9 mouse cellular contexts compared by ENCODE assay signal in genomic region chr13:81945741-81946140, GRCm38 (mm10).
DNase-seq lines count a peak whose midpoint lies in the region; ATAC-seq lines count a peak whose summit lies in the region.
"Had no signal": no experiment of that assay in that cellular context is flagged by ENCODE, and none has a peak within 500 bp of the region (broad histone marks: within the 10 kb centered on the region; RNA-seq: fewer than 3 reads in every experiment).

No protein-coding gene starts in this region.

- peak overlapping the region; percentile 80 for H3K27ac ChIP-seq in forebrain, embryonic 15.5 days (replicated peaks)
- no peak overlapping the region for H3K27ac ChIP-seq in midbrain, embryonic 10.5 days (replicated peaks)

- H3K4me2 ChIP-seq in forebrain, embryonic 15.5 days (replicated peaks), result peak overlapping the region; percentile 36

- peaks cover 17% of the 10 kb centered on the region for H3K4me1 ChIP-seq in forebrain, embryonic 15.5 days
- peaks cover 10% of the 10 kb centered on the region for H3K4me1 ChIP-seq in midbrain, embryonic 10.5 days

- peak overlapping the region; percentile 27 for H3K9ac ChIP-seq in forebrain, embryonic 15.5 days (replicated peaks)

- H3K9me3 ChIP-seq in forebrain, embryonic 15.5 days, result no peaks in the 10 kb centered on the region
- H3K9me3 ChIP-seq in midbrain, embryonic 10.5 days (replicated peaks), result no peaks in the 10 kb centered on the region

- no peaks in the 10 kb centered on the region for H3K36me3 ChIP-seq in forebrain, embryonic 15.5 days
- H3K36me3 ChIP-seq in midbrain, embryonic 10.5 days, result no peaks in the 10 kb centered on the region

- ATAC-seq in frontal cortex, adult (ENCODE audit: low TSS enrichment), result peak; percentile 35
- no peak; the same call in 1 of the 2 replicates for ATAC-seq in forebrain, embryonic 15.5 days (replicated peaks)

- peak overlapping the region; percentile 25 for H3K4me3 ChIP-seq in forebrain, embryonic 15.5 days
- H3K4me3 ChIP-seq in midbrain, embryonic 10.5 days, result peak overlapping the region; percentile 36
- H3K4me3 ChIP-seq: myocyte had no signal

- DNase-seq in frontal cortex, postnatal 14 days (ENCODE audit: low spot score in 2 of 2), result no peak
- peak; percentile 6 for DNase-seq in ZHBTc4 (ENCODE audit: low read depth, low spot score)
- peak; percentile 20 for DNase-seq in midbrain, embryonic 10.5 days (ENCODE audit: low spot score)
- DNase-seq in thymus, postnatal 25 days, result no peak
- DNase-seq in spleen, postnatal 14 days (ENCODE audit: low spot score in 2 of 2), result no peak
- no peak for DNase-seq in ovary, postnatal 14 days (ENCODE audit: low spot score)

- no peaks in the 10 kb centered on the region for H3K27me3 ChIP-seq in forebrain, embryonic 15.5 days
- 0 out of 2 replicates have a peak, but pooled peaks cover 3% of the 10 kb centered on the region for H3K27me3 ChIP-seq in midbrain, embryonic 10.5 days (ENCODE audit: low read depth, poor library complexity, severe bottlenecking)

- 8% methylated on average over 9 of the region's 9 CpGs for WGBS in forebrain, embryonic 15.5 days
- WGBS in midbrain, embryonic 10.5 days, result 12% methylated on average over 9 of the region's 9 CpGs

Comparison
In these comparisons a context has a peak if more than half of its experiments do, and no peak if none do; other contexts are left out.
1. DNase-seq: peak in ZHBTc4 (single experiment) and midbrain, embryonic 10.5 days (single experiment); none in frontal cortex, postnatal 14 days (0 of 2), thymus, postnatal 25 days (single experiment), spleen, postnatal 14 days (0 of 2) and ovary, postnatal 14 days (single experiment).